Mouse (Mus musculus) adrenal gland, adult 2 months (tissue): ENCODE measurements around the gene Gm21866. TPM values are rescaled to one million over a fixed set of nuclear protein-coding genes. Genes with fewer than 3 reads are reported as not detected.
"Not testable (repeated sequence)": the region's sequence is repeated elsewhere in the genome, so short reads cannot be mapped to it uniquely, and the experiment has no call there.

Source experiments
- DNase-seq: peaks from one replicate; pipeline ENCODE4 v3.0.0; 2021
- long read RNA-seq: library from polyadenylated mRNA; stranded (forward); transcript quantifications from one replicate; pipeline ENCODE4 v2.0.0, GENCODE M21; 2021
- polyA plus RNA-seq: library from polyadenylated mRNA; depleted of rRNA; stranded (reverse); fragments of >200 nt; gene quantifications from 2 replicates; pipeline ENCODE4 v1.2.3, GENCODE M21; 2012; rRNA removed
- total RNA-seq, 2 experiments: library from RNA; stranded (reverse); gene quantifications; 2 replicates each; pipeline ENCODE4 v1.2.3; 2021

The Gm21866 gene
- not detected for total RNA-seq
- not detected in 2 replicates for polyA plus RNA-seq
- long read RNA-seq, result 0 reads

- DNase-seq, result not testable (repeated sequence)
These were observed at the start of gene Gm21866 for GRCm38 (mm10) chrY:13465479-13465878. TSS of gene Gm21866 (minus strand) at chrY:13465579.

GRCm38 (mm10) chrY:13493726-13494125 is 28.3 kb upstream of the Gm21866 start, which contains the start of gene Gm20773:
TSS of gene Gm20773 (plus strand) at chrY:13494026.
- not testable (repeated sequence) for DNase-seq

Other genes starting within 250 kb of the Gm21866 start
- not detected for gene Gm21828, start 241.7 kb downstream of the Gm21866 start, total RNA-seq
- not detected in 2 replicates for gene Gm21828, start 241.7 kb downstream of the Gm21866 start, polyA plus RNA-seq
- not detected for gene Gm21440, start 213.2 kb downstream of the Gm21866 start, total RNA-seq
- not detected in 2 replicates for gene Gm21440, start 213.2 kb downstream of the Gm21866 start, polyA plus RNA-seq
- gene Gm21454, start 213.1 kb downstream of the Gm21866 start, total RNA-seq, result not detected
- gene Gm21454, start 213.1 kb downstream of the Gm21866 start, polyA plus RNA-seq, result not detected in 2 replicates
- not detected for gene Gm21725, start 116.5 kb downstream of the Gm21866 start, total RNA-seq
- not detected in 2 replicates for gene Gm21725, start 116.5 kb downstream of the Gm21866 start, polyA plus RNA-seq
- gene Gm20773, start 28.4 kb upstream of the Gm21866 start, total RNA-seq, result not detected
- gene Gm20773, start 28.4 kb upstream of the Gm21866 start, polyA plus RNA-seq, result not detected in 2 replicates